ENCODE assay signal across 14 mouse cellular contexts in genomic region chr15:84246195-84246594, GRCm38 (mm10).
"Had no signal": no experiment of that assay in that cellular context is flagged by ENCODE, and none has a peak within 500 bp of the region (broad histone marks: within the 10 kb centered on the region; RNA-seq: fewer than 3 reads in every experiment).

No protein-coding gene starts in this region.

- H3K27ac ChIP-seq: kidney, postnatal 0 days; limb, embryonic 12.5 days; liver, embryonic 13.5 days; lung, embryonic 15.5 days; stomach, embryonic 15.5 days had no signal

- H3K36me3 ChIP-seq: limb, embryonic 12.5 days; lung, embryonic 15.5 days; stomach, embryonic 15.5 days had no signal

- H3K4me2 ChIP-seq: limb, embryonic 12.5 days; liver, embryonic 13.5 days; lung, embryonic 15.5 days; stomach, embryonic 15.5 days had no signal

- H3K27me3 ChIP-seq: limb, embryonic 12.5 days; liver, embryonic 13.5 days; lung, embryonic 15.5 days; stomach, embryonic 15.5 days had no signal

- ATAC-seq: liver, postnatal 0 days had no signal

- H3K9ac ChIP-seq: limb, embryonic 12.5 days; liver, embryonic 13.5 days; liver, postnatal 0 days; lung, embryonic 15.5 days; stomach, embryonic 15.5 days had no signal

- H3K9me3 ChIP-seq: stomach, embryonic 15.5 days had no signal

- DNase-seq: kidney, adult 8-10 months; kidney, postnatal 36 days; layer of hippocampus, adult 9-11 months; layer of hippocampus, postnatal 36 days; liver; liver, embryonic 13.5 days; liver, postnatal 0 days; midbrain, embryonic 14.5 days; right cerebral cortex, postnatal 14 days; thymus, postnatal 36 days had no signal

- H3K4me3 ChIP-seq: limb, embryonic 12.5 days; liver, embryonic 13.5 days; lung, embryonic 15.5 days; stomach, embryonic 15.5 days had no signal
